Mouse (Mus musculus) ES-CJ7 (cell line): ENCODE measurements at regions not wholly inside any gene's neighbourhood (a gene's known extent, or its start where the extent isn't known, plus 50 kb on each side); places are given as distances from the start of the nearest gene placed in this dataset.

ENCODE experiments used
- DNase-seq: peaks from one replicate; pipeline ENCODE4 v3.0.0; 2011; ENCODE audit warnings: low read depth, low spot score

GRCm38 (mm10) chr4:78666326-78666725 is 454.6 kb upstream of the Ptprd start:
- no peak for DNase-seq

DNA sequence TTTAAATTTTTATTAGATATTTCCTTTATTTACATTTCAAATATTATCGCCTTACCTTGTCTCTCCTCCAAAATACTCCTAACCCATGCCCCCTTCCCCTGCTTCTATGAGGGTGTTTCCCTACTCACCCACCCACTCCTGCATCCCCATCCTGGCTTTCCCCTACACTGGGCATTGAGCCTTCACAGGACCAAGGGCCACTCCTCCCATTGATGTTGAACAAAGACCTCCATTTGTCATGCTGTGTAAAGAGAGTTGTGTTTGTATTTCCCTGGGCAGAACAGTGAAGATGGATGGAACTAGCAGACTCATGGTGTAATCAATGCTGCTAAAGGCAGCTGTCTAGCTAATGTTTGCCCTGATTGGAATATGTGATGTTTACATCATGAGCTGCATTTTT is 431.0 kb upstream of the Ptprd start:
- DNase-seq, result no peak

DNA sequence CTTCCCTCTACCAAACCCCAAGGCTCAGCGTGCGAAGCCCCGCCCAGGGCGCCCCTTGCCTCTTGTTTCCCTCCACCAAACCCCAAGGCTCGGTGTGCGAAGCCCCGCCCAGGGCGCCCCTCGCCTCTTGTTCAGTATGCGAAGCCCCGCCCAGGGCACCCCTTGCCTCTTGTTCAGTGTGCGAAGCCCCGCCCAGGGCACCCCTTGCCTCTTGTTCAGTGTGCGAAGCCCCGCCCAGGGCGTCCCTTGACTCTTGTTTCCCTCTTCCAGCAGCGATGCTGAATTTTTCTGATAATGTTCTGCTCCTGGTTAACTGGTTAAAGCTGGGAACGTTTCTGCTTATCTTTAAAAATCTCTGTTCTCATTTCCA is 394.7 kb upstream of the Ptprd start:
- DNase-seq, result peak; percentile 1

- DNase-seq, result no peak
Measured at GRCm38 (mm10) chr4:78605763-78606460, 394.2 kb upstream of the Ptprd start.

DNA sequence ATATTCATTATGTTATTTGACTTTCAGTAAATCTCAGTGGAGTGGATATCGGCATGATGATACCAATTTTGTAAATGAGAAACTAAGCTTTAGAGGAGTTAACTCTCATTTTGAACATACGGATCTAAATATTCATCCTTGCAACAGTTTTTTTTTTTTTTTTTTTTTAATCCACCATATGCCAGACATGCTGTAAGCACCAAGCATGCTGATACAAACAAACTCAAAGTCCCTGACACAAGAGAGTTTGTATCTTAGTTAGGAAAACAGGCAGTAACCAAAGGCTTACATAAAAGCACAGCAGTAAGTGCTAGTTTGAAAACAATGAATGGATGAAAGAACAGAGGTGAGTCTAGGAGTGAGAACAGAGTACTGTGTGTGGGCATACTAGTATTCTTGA is 369.8 kb upstream of the Ptprd start:
- no peak for DNase-seq

DNA sequence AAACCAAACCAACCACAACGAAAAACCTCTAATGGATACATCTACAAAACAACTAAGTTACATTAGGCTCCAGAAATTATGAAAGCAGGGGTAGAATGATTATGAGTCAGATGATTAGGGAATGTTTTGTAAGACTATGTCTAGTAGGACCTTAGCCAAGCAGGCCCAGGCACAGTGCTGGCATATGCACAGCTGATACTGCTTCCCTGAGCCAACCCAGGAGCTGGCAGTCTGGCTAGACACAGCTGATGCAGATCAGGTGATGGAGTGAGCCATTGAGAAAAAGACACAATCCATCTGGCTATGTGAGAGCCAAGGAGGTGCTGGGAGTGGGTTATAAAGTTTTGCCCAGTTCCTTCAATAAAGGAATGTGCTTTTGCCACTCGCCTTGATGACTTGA is 353.6 kb upstream of the Ptprd start:
- no peak for DNase-seq
